Mouse (Mus musculus): ENCODE data around the gene Cldn15. TPM values are rescaled to one million over a fixed set of nuclear protein-coding genes. Genes with fewer than 3 reads are reported as not detected.
"Not testable (repeated sequence)": the region's sequence is repeated elsewhere in the genome, so short reads cannot be mapped to it uniquely, and the experiment has no call there.

Cldn15 gene
- total and polyA plus RNA-seq, 2 experiments from 2014 or later: 0.07 to 0.38 TPM

GRCm38 (mm10) chr5:136936750-136937149, 29.7 kb upstream of the Cldn15 start:
- H3K4me1 ChIP-seq (ENCODE audit: insufficient read depth, low read length): no peaks in the 10 kb centered on the region
- H3K27ac ChIP-seq (ENCODE audit: low read depth, low read length): no peak overlapping the region
- no peak for TF ChIP-seq CTCF (IDR thresholded peaks at IDR 0.05)
- WGBS: 83% methylated on average over 6 of the region's 6 CpGs
- H3K4me2 ChIP-seq (ENCODE audit: low read depth, low read length, poor library complexity, severe bottlenecking): no peak overlapping the region
- DNase-seq (ENCODE audit: low spot score) (no peak), ATAC-seq (ENCODE audit: low FRiP score) (no peak)
- no peak overlapping the region for H3K9ac ChIP-seq (replicated peaks; ENCODE audit: low read length, poor library complexity, severe bottlenecking)
- no peak overlapping the region for H3K4me3 ChIP-seq (ENCODE audit: low read depth, low read length)
- H3K9me3 ChIP-seq (ENCODE audit: low read length): no peaks in the 10 kb centered on the region
- peaks cover 8% of the 10 kb centered on the region for H3K36me3 ChIP-seq (ENCODE audit: insufficient read depth, low read length)
- H3K27me3 ChIP-seq (ENCODE audit: insufficient read depth, low read length): no peaks in the 10 kb centered on the region

- Histone ChIP-seq H3K4me1 (ENCODE audit: insufficient read depth, low read length) (no peaks in the 10 kb centered on the region), H3K9me3 (ENCODE audit: low read length) (no peaks in the 10 kb centered on the region), H3K27me3 (ENCODE audit: insufficient read depth, low read length) (no peaks in the 10 kb centered on the region), H3K27ac (ENCODE audit: low read depth, low read length) (no peak overlapping the region), H3K4me2 (ENCODE audit: low read depth, low read length, poor library complexity, severe bottlenecking) (no peak overlapping the region), H3K36me3 (ENCODE audit: insufficient read depth, low read length) (peaks cover 8% of the 10 kb centered on the region), H3K4me3 (ENCODE audit: low read depth, low read length) (no peak overlapping the region), H3K9ac (replicated peaks; ENCODE audit: low read length, poor library complexity, severe bottlenecking) (no peak overlapping the region)
- ATAC-seq (ENCODE audit: low FRiP score) (no peak), DNase-seq (ENCODE audit: low spot score) (no peak)
- no peak for TF ChIP-seq CTCF (IDR thresholded peaks at IDR 0.05)
- WGBS: 90% methylated on average over 5 of the region's 5 CpGs
Observed at GRCm38 (mm10) chr5:136937621-136938020, 28.8 kb upstream of the Cldn15 start.

GRCm38 (mm10) chr5:136939284-136939683, 27.1 kb upstream of the Cldn15 start:
- TF ChIP-seq CTCF (IDR thresholded peaks at IDR 0.05): peak; percentile 54

GRCm38 (mm10) chr5:136940029-136940428, 26.4 kb upstream of the Cldn15 start:
- not testable (repeated sequence) for H3K36me3 ChIP-seq (ENCODE audit: insufficient read depth, low read length); H3K27me3 ChIP-seq (ENCODE audit: insufficient read depth, low read length); H3K4me3 ChIP-seq (ENCODE audit: low read depth, low read length); H3K4me1 ChIP-seq (ENCODE audit: insufficient read depth, low read length); H3K9ac ChIP-seq (replicated peaks; ENCODE audit: low read length, poor library complexity, severe bottlenecking); DNase-seq (ENCODE audit: low spot score); ATAC-seq (ENCODE audit: low FRiP score); H3K4me2 ChIP-seq (ENCODE audit: low read depth, low read length, poor library complexity, severe bottlenecking); H3K9me3 ChIP-seq (ENCODE audit: low read length); H3K27ac ChIP-seq (ENCODE audit: low read depth, low read length)
- 88% methylated on average over 6 of the region's 6 CpGs for whole genome bisulfite sequencing

More at GRCm38 (mm10) chr5:136939284-136939683, 27.1 kb upstream of the Cldn15 start:
- no peak overlapping the region for H3K9ac ChIP-seq (replicated peaks; ENCODE audit: low read length, poor library complexity, severe bottlenecking)
- H3K27ac ChIP-seq (ENCODE audit: low read depth, low read length): no peak overlapping the region
- H3K4me1 ChIP-seq (ENCODE audit: insufficient read depth, low read length): no peaks in the 10 kb centered on the region
- 72% methylated on average over 7 of the region's 7 CpGs for WGBS
- ATAC-seq (ENCODE audit: low FRiP score): no peak
- H3K4me3 ChIP-seq (ENCODE audit: low read depth, low read length): no peak overlapping the region
- no peak for DNase-seq (ENCODE audit: low spot score)
- H3K36me3 ChIP-seq (ENCODE audit: insufficient read depth, low read length): peaks cover 4% of the 10 kb centered on the region; the same call in 1 of the 2 replicates
- H3K9me3 ChIP-seq (ENCODE audit: low read length): no peaks in the 10 kb centered on the region
- H3K27me3 ChIP-seq (ENCODE audit: insufficient read depth, low read length): no peaks in the 10 kb centered on the region
- no peak overlapping the region for H3K4me2 ChIP-seq (ENCODE audit: low read depth, low read length, poor library complexity, severe bottlenecking)

GRCm38 (mm10) chr5:136940845-136941560, 25.4 kb upstream of the Cldn15 start:
- ATAC-seq (ENCODE audit: low FRiP score): no peak
- 87% methylated on average over 12 of the region's 12 CpGs for WGBS
- H3K27me3 ChIP-seq (ENCODE audit: insufficient read depth, low read length): no peaks in the 10 kb centered on the region

GRCm38 (mm10) chr5:136942781-136943180, 23.6 kb upstream of the Cldn15 start:
- TF ChIP-seq CTCF (IDR thresholded peaks at IDR 0.05): no peak

More at GRCm38 (mm10) chr5:136940845-136941560, 25.4 kb upstream of the Cldn15 start:
- no peak overlapping the region for H3K4me3 ChIP-seq (ENCODE audit: low read depth, low read length)
- TF ChIP-seq CTCF (IDR thresholded peaks at IDR 0.05): no peak
- H3K9me3 ChIP-seq (ENCODE audit: low read length): no peaks in the 10 kb centered on the region
- H3K36me3 ChIP-seq (ENCODE audit: insufficient read depth, low read length): no peaks in the 10 kb centered on the region
- no peak overlapping the region for H3K27ac ChIP-seq (ENCODE audit: low read depth, low read length)
- DNase-seq (ENCODE audit: low spot score): no peak
- no peak overlapping the region for H3K4me2 ChIP-seq (ENCODE audit: low read depth, low read length, poor library complexity, severe bottlenecking)
- no peaks in the 10 kb centered on the region for H3K4me1 ChIP-seq (ENCODE audit: insufficient read depth, low read length)
- H3K9ac ChIP-seq (replicated peaks; ENCODE audit: low read length, poor library complexity, severe bottlenecking): no peak overlapping the region

More at GRCm38 (mm10) chr5:136942781-136943180, 23.6 kb upstream of the Cldn15 start:
- Histone ChIP-seq H3K36me3 (ENCODE audit: insufficient read depth, low read length) (no peaks in the 10 kb centered on the region), H3K9me3 (ENCODE audit: low read length) (no peaks in the 10 kb centered on the region), H3K4me1 (ENCODE audit: insufficient read depth, low read length) (no peaks in the 10 kb centered on the region), H3K27ac (ENCODE audit: low read depth, low read length) (0 out of 2 replicates have a peak overlapping the region, but pooled peaks have one; percentile 1), H3K4me2 (ENCODE audit: low read depth, low read length, poor library complexity, severe bottlenecking) (no peak overlapping the region), H3K4me3 (ENCODE audit: low read depth, low read length) (no peak overlapping the region), H3K9ac (replicated peaks; ENCODE audit: low read length, poor library complexity, severe bottlenecking) (no peak overlapping the region), H3K27me3 (ENCODE audit: insufficient read depth, low read length) (no peaks in the 10 kb centered on the region)
- 76% methylated on average over 3 of the region's 3 CpGs for WGBS
- DNase-seq (ENCODE audit: low spot score) (peak; percentile 30), ATAC-seq (ENCODE audit: low FRiP score) (no peak)
